In genomic region chr12:112914527-112914926, GRCm38 (mm10) we compare ENCODE assay signal across 15 mouse cellular contexts. TPM values are rescaled to one million over a fixed set of nuclear protein-coding genes. Genes with fewer than 3 reads are reported as not detected.
DNase-seq lines count a peak whose midpoint lies in the region; ATAC-seq and TF ChIP-seq lines count a peak whose summit lies in the region.
"Had no signal": no experiment of that assay in that cellular context is flagged by ENCODE, and none has a peak within 500 bp of the region (broad histone marks: within the 10 kb centered on the region; RNA-seq: fewer than 3 reads in every experiment).

No protein-coding gene starts in this region.

- intact Hi-C loops in heart, postnatal 36 days (cut with DNase I) = no loop called here

- no peaks in the 10 kb centered on the region for H3K27me3 ChIP-seq in thymus, adult 2 months (ENCODE audit: control insufficient read depth, insufficient read depth, low read length)
- no peaks in the 10 kb centered on the region for H3K27me3 ChIP-seq in midbrain, postnatal 0 days (ENCODE audit: insufficient read depth, low read length)
- H3K27me3 ChIP-seq in midbrain, embryonic 14.5 days (ENCODE audit: control insufficient read depth, insufficient read depth, low read length) = no peaks in the 10 kb centered on the region

- no peaks in the 10 kb centered on the region for H3K36me3 ChIP-seq in thymus, adult 2 months (ENCODE audit: control insufficient read depth, insufficient read depth, low read length)
- H3K36me3 ChIP-seq in midbrain, postnatal 0 days (ENCODE audit: insufficient read depth, low read length) = peaks cover 91% of the 10 kb centered on the region
- peaks cover 82% of the 10 kb centered on the region for H3K36me3 ChIP-seq in midbrain, embryonic 14.5 days (ENCODE audit: control insufficient read depth, insufficient read depth, low read length)

- peaks cover 39% of the 10 kb centered on the region for H3K4me1 ChIP-seq in thymus, adult 2 months (replicated peaks; ENCODE audit: control insufficient read depth, insufficient read depth, low read length)
- no peaks in the 10 kb centered on the region for H3K4me1 ChIP-seq in midbrain, postnatal 0 days (ENCODE audit: insufficient read depth, low read length)
- no peaks in the 10 kb centered on the region for H3K4me1 ChIP-seq in midbrain, embryonic 14.5 days (ENCODE audit: control insufficient read depth, insufficient read depth, low read length)
- H3K4me1 ChIP-seq: midbrain, embryonic 10.5 days had no signal

- DNase-seq in adrenal gland, postnatal 36 days = peak; percentile 49 to 55
- no peak for DNase-seq in adrenal gland, adult 8-10 months
- DNase-seq in kidney, postnatal 10 days = peak; percentile 68
- no peak for DNase-seq in kidney, adult 11 months
- peak; percentile 35 to 44 for DNase-seq in heart, postnatal 36 days
- DNase-seq in thymus, adult 2 months = peak; percentile 63
- no peak for DNase-seq in midbrain, postnatal 0 days (ENCODE audit: low spot score)
- no peak for DNase-seq in midbrain, embryonic 14.5 days
- DNase-seq: cerebellum, adult 11-12 months; embryo, embryonic 11 days had no signal

- ATAC-seq in midbrain, postnatal 0 days (ENCODE audit: low FRiP score) = no peak
- no peak for ATAC-seq in midbrain, embryonic 14.5 days (ENCODE audit: low FRiP score, low TSS enrichment)
- ATAC-seq: hindbrain, postnatal 0 days had no signal

- no peak overlapping the region for H3K27ac ChIP-seq in thymus, adult 2 months (ENCODE audit: control insufficient read depth, insufficient read depth, low read length)
- no peak overlapping the region for H3K27ac ChIP-seq in midbrain, postnatal 0 days (ENCODE audit: low read depth, low read length)
- H3K27ac ChIP-seq in midbrain, embryonic 14.5 days (replicated peaks; ENCODE audit: low read depth, low read length) = no peak overlapping the region
- H3K27ac ChIP-seq: hindbrain, postnatal 0 days; midbrain, embryonic 10.5 days had no signal

- H3K9me3 ChIP-seq in midbrain, postnatal 0 days (ENCODE audit: low read length) = no peaks in the 10 kb centered on the region
- H3K9me3 ChIP-seq in midbrain, embryonic 14.5 days (ENCODE audit: control insufficient read depth, low read length) = no peaks in the 10 kb centered on the region
- H3K9me3 ChIP-seq: midbrain, embryonic 10.5 days had no signal

- H3K4me3 ChIP-seq in thymus, adult 2 months (ENCODE audit: control insufficient read depth, insufficient read depth, low read length) = no peak overlapping the region
- no peak overlapping the region for H3K4me3 ChIP-seq in midbrain, postnatal 0 days (ENCODE audit: low read depth, low read length)
- no peak overlapping the region for H3K4me3 ChIP-seq in midbrain, embryonic 14.5 days (replicated peaks; ENCODE audit: low read depth, low read length)
- H3K4me3 ChIP-seq: midbrain, embryonic 10.5 days had no signal

- WGBS in thymus, adult 2 months = 25% methylated on average over 11 of the region's 11 CpGs
- WGBS in midbrain, postnatal 0 days = 76% methylated on average over 11 of the region's 11 CpGs
- 87% methylated on average over 11 of the region's 11 CpGs for WGBS in midbrain, embryonic 14.5 days

- no peak for TF ChIP-seq CTCF in thymus, adult 2 months (IDR thresholded peaks at IDR 0.05; ENCODE audit: borderline replicate concordance, control insufficient read depth, extremely low read depth, insufficient read depth, low read length, poor library complexity)
- no peak for TF ChIP-seq CTCF in midbrain, postnatal 0 days (IDR thresholded peaks at IDR 0.05)

- no peak overlapping the region for H3K9ac ChIP-seq in midbrain, postnatal 0 days (replicated peaks; ENCODE audit: low read length, poor library complexity, severe bottlenecking)
- H3K9ac ChIP-seq in midbrain, embryonic 14.5 days (replicated peaks; ENCODE audit: low read length) = no peak overlapping the region

- no peak overlapping the region for H3K4me2 ChIP-seq in midbrain, postnatal 0 days (ENCODE audit: low read depth, low read length, poor library complexity, severe bottlenecking)
- no peak overlapping the region for H3K4me2 ChIP-seq in midbrain, embryonic 14.5 days (ENCODE audit: low read length)
- H3K4me2 ChIP-seq: liver, embryonic 11.5 days had no signal

- TF ChIP-seq POLR2A in thymus, adult 2 months (IDR thresholded peaks at IDR 0.05; ENCODE audit: control insufficient read depth, extremely low read depth, insufficient read depth, low read length, poor library complexity) = no peak

RNA-seq across cellular contexts. Expression of gene Jag2, which starts 15.0 kb away (rescaled TPM):
- 1 to 10 TPM; 4.3 to 6.5 TPM for total RNA-seq in adrenal gland, postnatal 36 days (2021)
- 10 to 100 TPM in 1 of 4 experiments, 1 to 10 TPM in 3; 3.7 to 10.1 (median 6.6) TPM for total RNA-seq in adrenal gland, adult 8-10 months (2022)
- total RNA-seq in heart, postnatal 36 days (2021) = 10 to 100 TPM; 24.4 to 28.4 TPM
- 58.7 and 61.5 TPM in 2 replicates for polyA plus RNA-seq in thymus, adult 2 months (2012; rRNA removed)
- total RNA-seq in midbrain, postnatal 0 days (2014; rRNA removed) = 88.4 and 94.6 TPM in 2 replicates
- polyA plus RNA-seq in midbrain, postnatal 0 days (2015; fragmentation: Nextera tagmentation; extraction: Ambion mirVana) = 9.4 and 12.1 TPM in 2 replicates
- 15.1 and 18.5 TPM in 2 replicates for polyA plus RNA-seq in midbrain, embryonic 14.5 days (2014; fragmentation: Nextera tagmentation; extraction: Ambion mirVana)

RNA-seq across cellular contexts. Expression of gene Nudt14, which starts 27.4 kb away (rescaled TPM):
- 10 to 100 TPM; 26.5 to 34.7 TPM for total RNA-seq in adrenal gland, postnatal 36 days (2021)
- 10 to 100 TPM; 29.3 to 45.0 (median 36.1) TPM for total RNA-seq in adrenal gland, adult 8-10 months (2022)
- total RNA-seq in heart, postnatal 36 days (2021) = 10 to 100 TPM in 1 of 2 experiments, 1 to 10 TPM in 1; 5.6 to 10.6 TPM
- 58.8 and 59.6 TPM in 2 replicates for polyA plus RNA-seq in thymus, adult 2 months (2012; rRNA removed)
- total RNA-seq in midbrain, postnatal 0 days (2014; rRNA removed) = 23.6 and 25.8 TPM in 2 replicates
- polyA plus RNA-seq in midbrain, postnatal 0 days (2015; fragmentation: Nextera tagmentation; extraction: Ambion mirVana) = 41.8 and 48.0 TPM in 2 replicates
- polyA plus RNA-seq in midbrain, embryonic 14.5 days (2014; fragmentation: Nextera tagmentation; extraction: Ambion mirVana) = 53.2 and 59.4 TPM in 2 replicates

RNA-seq across cellular contexts. Expression of gene Gpr132, which starts 46.5 kb away (rescaled TPM):
- total RNA-seq in adrenal gland, postnatal 36 days (2021) = under 1 TPM; 0.33 to 0.40 TPM
- under 1 TPM; 0.42 to 0.80 (median 0.56) TPM for total RNA-seq in adrenal gland, adult 8-10 months (2022)
- under 1 TPM; 0.19 TPM for total RNA-seq in heart, postnatal 36 days (2021)
- polyA plus RNA-seq in thymus, adult 2 months (2012; rRNA removed) = 256 and 265 TPM in 2 replicates
- 0.16 TPM in 1 of 2 replicates, not detected in the other for total RNA-seq in midbrain, postnatal 0 days (2014; rRNA removed)
- 0.06 TPM in 2 replicates for polyA plus RNA-seq in midbrain, postnatal 0 days (2015; fragmentation: Nextera tagmentation; extraction: Ambion mirVana)
- 0.08 TPM in 1 of 2 replicates, not detected in the other for polyA plus RNA-seq in midbrain, embryonic 14.5 days (2014; fragmentation: Nextera tagmentation; extraction: Ambion mirVana)
- total RNA-seq: layer of hippocampus, adult 18-20 months had no signal
- polyA plus RNA-seq: midbrain, embryonic 10.5 days; neural tube, embryonic 11.5 days had no signal

Comparison
In these comparisons a context has a peak if more than half of its experiments do, and no peak if none do; other contexts are left out.
1. DNase-seq: peak in adrenal gland, postnatal 36 days (2 of 2), kidney, postnatal 10 days (single experiment), heart, postnatal 36 days (2 of 2) and thymus, adult 2 months (single experiment); none in adrenal gland, adult 8-10 months (single experiment), kidney, adult 11 months (single experiment), midbrain, postnatal 0 days (single experiment) and midbrain, embryonic 14.5 days (single experiment).